Mouse (Mus musculus) C2C12 (cell line): Measurements from ENCODE around the gene Magi1.

Source experiments
- CEBPB ChIP-seq: IDR thresholded peaks from one replicate; pipeline ENCODE4 v1.6.1; 2011; ENCODE audit warnings: low read depth, mild to moderate bottlenecking, control low read depth, moderate library complexity
- CTCF ChIP-seq: IDR thresholded peaks from one replicate; pipeline ENCODE4 v1.5.1; 2011; ENCODE audit not compliant: control insufficient read depth, insufficient read depth, insufficient read length
- MAX ChIP-seq: IDR thresholded peaks from one replicate; pipeline ENCODE4 v1.6.1; 2011; ENCODE audit warnings: mild to moderate bottlenecking, control low read depth
- MYOD1 ChIP-seq: IDR thresholded peaks from one replicate; pipeline ENCODE4 v1.6.1; 2011; ENCODE audit warnings: low read depth; ENCODE audit not compliant: control insufficient read depth, insufficient read length
- USF1 ChIP-seq: IDR thresholded peaks from one replicate; pipeline ENCODE4 v1.6.1; 2011; ENCODE audit warnings: low read depth, mild to moderate bottlenecking, control low read depth, moderate library complexity

GRCm38 (mm10) chr6:94146206-94146493 lies 137.6 kb downstream of the Magi1 start:
- TF ChIP-seq CTCF, result no peak
- TF ChIP-seq USF1, result no peak
- no peak for TF ChIP-seq MAX
- no peak for TF ChIP-seq CEBPB
- TF ChIP-seq MYOD1, result no peak
